Mouse (Mus musculus) midbrain, embryonic 14.5 days (tissue): ENCODE results near the gene Hdhd3. TPM values are rescaled to one million over a fixed set of nuclear protein-coding genes. Genes with fewer than 3 reads are reported as not detected.

Experiments
- ATAC-seq: fragments of 200-750 bp; cut with Nextera tagmentation; 2 replicates; pipeline ENCODE4 v1.8.0; 2017; ENCODE audit warnings: moderate number of reproducible peaks, moderate library complexity; ENCODE audit not compliant: low FRiP score, low TSS enrichment
- DNase-seq: peaks from one replicate; pipeline ENCODE4 v3.0.0-alpha.2; 2015
- H3K27ac ChIP-seq: fragments of 300-500 bp; sonication (generic); replicated peaks from 2 replicates; pipeline ENCODE4 v1.5.1; 2014; ENCODE audit warnings: mild to moderate bottlenecking, low read depth, low read length, moderate library complexity
- H3K27me3 ChIP-seq: fragments of 300-500 bp; sonication (generic); 2 replicates; pipeline ENCODE4 v1.6.1; 2014; ENCODE audit warnings: low read length, control low read depth, mixed read lengths; ENCODE audit not compliant: control insufficient read depth, insufficient read depth
- H3K36me3 ChIP-seq: fragments of 300-500 bp; sonication (generic); 2 replicates; pipeline ENCODE4 v1.6.1; 2014; ENCODE audit warnings: low read length, control low read depth; ENCODE audit not compliant: control insufficient read depth, insufficient read depth
- H3K4me1 ChIP-seq: fragments of 300-500 bp; sonication (generic); 2 replicates; pipeline ENCODE4 v1.6.1; 2014; ENCODE audit warnings: mild to moderate bottlenecking, antibody characterized with exemption, low read length, control low read depth; ENCODE audit not compliant: control insufficient read depth, insufficient read depth
- H3K4me2 ChIP-seq: fragments of 300-500 bp; sonication (generic); 2 replicates; pipeline ENCODE4 v1.6.1; 2014; ENCODE audit warnings: mild to moderate bottlenecking, low read length, moderate library complexity
- H3K4me3 ChIP-seq: fragments of 300-500 bp; sonication (generic); replicated peaks from 2 replicates; pipeline ENCODE4 v1.5.1; 2014; ENCODE audit warnings: low read depth, low read length
- H3K9ac ChIP-seq: fragments of 300-500 bp; sonication (generic); replicated peaks from 2 replicates; pipeline ENCODE4 v1.6.1; 2014; ENCODE audit warnings: mild to moderate bottlenecking, low read length, moderate library complexity
- H3K9me3 ChIP-seq: fragments of 300-500 bp; sonication (generic); 2 replicates; pipeline ENCODE4 v1.6.1; 2016; ENCODE audit warnings: low read length, control low read depth, mixed read lengths; ENCODE audit not compliant: control insufficient read depth
- WGBS: fragments of 180-500 bp; shearing (Covaris S2); extraction: QIAGEN DNeasy Blood & Tissue Kit; methylation state at CpG from one replicate; pipeline ENCODE4 v1.1.7; 2014; 5-methylcytosine and 5-hydroxymethylcytosine counted together
- polyA plus RNA-seq: library from polyadenylated mRNA; unstranded; fragments of >200 nt; fragmentation: Nextera tagmentation; extraction: Ambion mirVana; gene quantifications from 2 replicates; pipeline ENCODE4 v1.2.1, GENCODE M21; 2014

Gene Hdhd3
- polyA plus RNA-seq, 1 experiment from 2014 or later: 12.8 TPM

DNA sequence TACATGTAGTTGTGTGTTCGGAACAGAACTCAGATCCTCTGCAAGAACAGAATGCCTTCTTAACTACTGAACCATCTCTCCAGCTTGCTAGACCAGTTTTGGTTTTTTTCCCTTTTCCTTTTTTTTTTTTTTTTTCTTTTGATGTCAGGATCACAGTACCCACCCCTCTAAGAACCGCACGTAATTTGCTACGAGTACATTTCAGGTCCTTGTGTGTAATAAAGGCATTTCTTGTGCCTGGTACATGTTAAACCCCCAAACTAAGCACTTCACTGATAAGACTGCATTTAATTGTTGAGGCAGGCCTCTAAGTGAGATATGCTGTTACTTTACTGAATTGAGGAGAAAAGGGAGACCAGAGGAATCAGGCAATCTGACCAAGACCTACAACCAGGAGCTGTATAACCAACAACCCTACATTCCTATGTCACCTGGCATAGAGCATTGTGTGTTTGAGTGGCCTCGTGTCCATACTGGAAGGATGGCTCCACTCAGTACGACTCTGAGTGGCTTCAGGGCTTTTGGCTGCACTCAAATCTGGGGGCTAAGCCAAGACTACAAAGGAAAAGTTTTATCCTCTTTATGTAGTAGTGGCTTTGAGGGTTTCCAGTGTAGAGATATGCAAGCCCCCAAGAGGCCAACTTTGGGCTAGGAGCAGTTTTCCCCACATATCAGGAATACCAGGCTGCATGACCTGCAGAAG lies 25.6 kb downstream of the Hdhd3 start:
- Histone ChIP-seq H3K27me3 (peaks cover 15% of the 10 kb centered on the region; the same call in 1 of the 2 replicates), H3K27ac (no peak overlapping the region), H3K9ac (no peak overlapping the region), H3K36me3 (no peaks in the 10 kb centered on the region), H3K4me2 (no peak overlapping the region), H3K4me1 (peaks cover 7% of the 10 kb centered on the region; the same call in 1 of the 2 replicates), H3K9me3 (no peaks in the 10 kb centered on the region), H3K4me3 (no peak overlapping the region)
- DNase-seq (no peak), ATAC-seq (no peak)
- WGBS: 91% methylated on average over 6 of the region's 6 CpGs

GRCm38 (mm10) chr4:62475793-62476192 lies 27.5 kb downstream of the Hdhd3 start:
- 94% methylated on average over 6 of the region's 6 CpGs for WGBS
- no peaks in the 10 kb centered on the region for H3K9me3 ChIP-seq
- no peak overlapping the region for H3K4me3 ChIP-seq
- no peak overlapping the region for H3K9ac ChIP-seq
- no peak overlapping the region for H3K27ac ChIP-seq
- peaks cover 15% of the 10 kb centered on the region; the same call in 1 of the 2 replicates for H3K27me3 ChIP-seq
- no peak for ATAC-seq
- peaks cover 7% of the 10 kb centered on the region; the same call in 1 of the 2 replicates for H3K4me1 ChIP-seq
- H3K4me2 ChIP-seq: no peak overlapping the region
- no peak for DNase-seq
- no peaks in the 10 kb centered on the region for H3K36me3 ChIP-seq

DNA sequence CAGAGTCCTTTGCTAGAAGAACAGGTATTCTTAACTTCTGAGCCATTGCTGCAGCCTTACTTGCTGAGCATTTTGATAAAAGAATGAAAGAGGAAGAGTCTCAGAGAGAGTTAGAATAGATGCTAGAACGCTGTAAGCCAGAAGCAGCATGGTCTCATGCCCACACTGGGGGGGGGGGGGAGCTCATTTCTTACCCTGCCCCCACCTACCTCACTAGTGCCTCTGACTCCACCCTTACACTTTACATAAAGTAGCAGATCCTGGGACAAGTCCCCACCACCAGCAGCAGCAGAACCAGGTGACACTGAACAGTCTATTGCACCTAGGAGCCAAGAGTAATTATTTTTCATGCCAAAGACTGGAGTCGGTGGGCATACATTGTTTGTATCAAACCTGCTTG lies 28.1 kb downstream of the Hdhd3 start:
- peaks cover 7% of the 10 kb centered on the region; the same call in 1 of the 2 replicates for H3K4me1 ChIP-seq
- no peak overlapping the region for H3K9ac ChIP-seq
- DNase-seq (no peak), ATAC-seq (no peak)
- H3K9me3 ChIP-seq: no peaks in the 10 kb centered on the region
- peaks cover 13% of the 10 kb centered on the region; the same call in 1 of the 2 replicates for H3K27me3 ChIP-seq
- no peak overlapping the region for H3K4me3 ChIP-seq
- H3K36me3 ChIP-seq: no peaks in the 10 kb centered on the region
- WGBS: 94% methylated on average over 2 of the region's 2 CpGs
- H3K4me2 ChIP-seq: no peak overlapping the region
- no peak overlapping the region for H3K27ac ChIP-seq

GRCm38 (mm10) chr4:62472071-62472470 lies 31.2 kb downstream of the Hdhd3 start:
- no peak overlapping the region for H3K4me2 ChIP-seq
- no peaks in the 10 kb centered on the region for H3K9me3 ChIP-seq
- no peak overlapping the region for H3K4me3 ChIP-seq
- H3K9ac ChIP-seq: no peak overlapping the region
- no peaks in the 10 kb centered on the region for H3K4me1 ChIP-seq
- no peak overlapping the region for H3K27ac ChIP-seq
- 99% methylated on average over 2 of the region's 2 CpGs for WGBS
- DNase-seq (no peak), ATAC-seq (no peak)
- 0 out of 2 replicates have a peak, but pooled peaks cover 3% of the 10 kb centered on the region for H3K27me3 ChIP-seq
- H3K36me3 ChIP-seq: no peaks in the 10 kb centered on the region

- H3K36me3 ChIP-seq: no peaks in the 10 kb centered on the region
- no peaks in the 10 kb centered on the region for H3K4me1 ChIP-seq
- peak; percentile 91 for ATAC-seq
- under 1% methylated on average over 30 of the region's 30 CpGs for WGBS
- no peaks in the 10 kb centered on the region for H3K9me3 ChIP-seq
- peak within 1 kb of the TSS; percentile 67 for H3K9ac ChIP-seq
- H3K27me3 ChIP-seq: no peaks in the 10 kb centered on the region
- peak within 1 kb of the TSS; percentile 58 for H3K4me3 ChIP-seq
- 0 out of 2 replicates have a peak within 1 kb of the TSS, but pooled peaks have one; percentile 28 for H3K27ac ChIP-seq
- peak within 1 kb of the TSS; percentile 77 for H3K4me2 ChIP-seq
- peak; percentile 93 for DNase-seq
Measured at GRCm38 (mm10) chr4:62470598-62471051, 32.6 kb downstream of the Hdhd3 start, which contains the start of gene Wdr31. Gene Wdr31, minus strand, starts transcription at chr4:62470896.

GRCm38 (mm10) chr4:62468158-62468557 lies 35.1 kb downstream of the Hdhd3 start:
- 91% methylated on average over 1 of the region's 1 CpGs for WGBS
- ATAC-seq: no peak
- no peaks in the 10 kb centered on the region for H3K4me1 ChIP-seq

DNA sequence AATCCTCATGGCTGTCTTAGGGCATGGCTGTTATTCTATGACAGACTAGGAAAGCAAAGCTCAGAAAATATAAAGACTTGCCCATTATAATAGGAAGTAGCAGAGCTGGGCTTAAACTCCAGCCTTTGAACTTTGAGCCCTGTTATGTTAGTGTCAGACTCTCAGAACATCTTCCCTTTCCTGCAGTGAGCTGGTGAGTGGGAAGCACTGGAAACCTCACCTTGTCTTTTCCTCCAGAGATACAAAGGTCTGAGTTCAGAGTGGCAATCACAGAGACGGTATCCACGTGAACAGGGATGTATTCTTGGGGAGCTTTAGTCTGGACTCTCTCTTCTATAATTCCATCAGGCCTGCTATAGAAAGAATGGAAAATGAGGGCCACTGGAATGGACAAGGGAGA lies 40.1 kb downstream of the Hdhd3 start:
- Histone ChIP-seq H3K4me3 (no peak overlapping the region), H3K4me2 (no peak overlapping the region)

More at GRCm38 (mm10) chr4:62468158-62468557, 35.1 kb downstream of the Hdhd3 start:
- Histone ChIP-seq H3K9me3 (no peaks in the 10 kb centered on the region), H3K36me3 (no peaks in the 10 kb centered on the region), H3K27me3 (no peaks in the 10 kb centered on the region), H3K9ac (no peak overlapping the region), H3K4me3 (no peak overlapping the region), H3K4me2 (no peak overlapping the region), H3K27ac (no peak overlapping the region)
- DNase-seq: no peak

GRCm38 (mm10) chr4:62460348-62460747 lies 42.9 kb downstream of the Hdhd3 start:
- Histone ChIP-seq H3K36me3 (peaks cover 15% of the 10 kb centered on the region; the same call in 1 of the 2 replicates), H3K27me3 (no peaks in the 10 kb centered on the region), H3K4me2 (no peak overlapping the region), H3K4me3 (no peak overlapping the region), H3K9ac (no peak overlapping the region), H3K4me1 (no peaks in the 10 kb centered on the region), H3K9me3 (no peaks in the 10 kb centered on the region), H3K27ac (no peak overlapping the region)
- ATAC-seq: no peak
- WGBS: 95% methylated on average over 8 of the region's 8 CpGs
- no peak for DNase-seq

More for the DNA sequence above, 40.1 kb downstream of the Hdhd3 start:
- Histone ChIP-seq H3K4me1 (no peaks in the 10 kb centered on the region), H3K27me3 (no peaks in the 10 kb centered on the region), H3K36me3 (peaks cover 12% of the 10 kb centered on the region; the same call in 1 of the 2 replicates), H3K9me3 (no peaks in the 10 kb centered on the region), H3K9ac (no peak overlapping the region), H3K27ac (no peak overlapping the region)
- no peak for ATAC-seq
- DNase-seq: no peak
- 87% methylated on average over 2 of the region's 2 CpGs for WGBS

- Histone ChIP-seq H3K4me1 (no peaks in the 10 kb centered on the region), H3K27me3 (no peaks in the 10 kb centered on the region), H3K9me3 (no peaks in the 10 kb centered on the region), H3K36me3 (peaks cover 15% of the 10 kb centered on the region; the same call in 1 of the 2 replicates), H3K27ac (no peak overlapping the region), H3K9ac (no peak overlapping the region), H3K4me2 (no peak overlapping the region), H3K4me3 (no peak overlapping the region)
- ATAC-seq (no peak), DNase-seq (no peak)
- WGBS: 95% methylated on average over 3 of the region's 3 CpGs
Measured at GRCm38 (mm10) chr4:62459081-62459480, 44.2 kb downstream of the Hdhd3 start.
